Mouse (Mus musculus): Measurements from ENCODE around the gene Chst11. TPM values are rescaled to one million over a fixed set of nuclear protein-coding genes. Genes with fewer than 3 reads are reported as not detected.
A peak's percentile ranks its signal among the peaks of the same experiment; 100 is the strongest.

Gene Chst11
- polyA plus RNA-seq, 1 experiment: 5.2 TPM

- H3K4me1 ChIP-seq (ENCODE audit: control insufficient read depth, insufficient read depth, low read length): no peaks in the 10 kb centered on the region
- H3K27me3 ChIP-seq (ENCODE audit: control insufficient read depth, insufficient read depth, low read length, poor library complexity, severe bottlenecking): no peaks in the 10 kb centered on the region
- TF ChIP-seq CTCF (IDR thresholded peaks at IDR 0.05; ENCODE audit: low read depth, low read length) (no peak), POLR2A (IDR thresholded peaks at IDR 0.05; ENCODE audit: insufficient read depth, low read length) (no peak), EP300 (IDR thresholded peaks at IDR 0.05; ENCODE audit: insufficient read depth, low read depth, low read length) (no peak)
- no peaks in the 10 kb centered on the region for H3K9me3 ChIP-seq (replicated peaks; ENCODE audit: control insufficient read depth, insufficient read depth, low read length, poor library complexity, severe bottlenecking)
- H3K4me3 ChIP-seq (ENCODE audit: low read depth, low read length): no peak overlapping the region
- no peaks in the 10 kb centered on the region for H3K36me3 ChIP-seq (ENCODE audit: control insufficient read depth, insufficient read depth, low read length, poor library complexity, severe bottlenecking)
- no peak overlapping the region for H3K9ac ChIP-seq (ENCODE audit: low read depth, poor library complexity, severe bottlenecking)
- H3K27ac ChIP-seq (ENCODE audit: insufficient read depth, low read length): no peak overlapping the region
Measured at GRCm38 (mm10) chr10:83218778-83219177, 233.5 kb downstream of the Chst11 start.

GRCm38 (mm10) chr10:83219729-83220128, 234.4 kb downstream of the Chst11 start:
- Histone ChIP-seq H3K9ac (ENCODE audit: low read depth, poor library complexity, severe bottlenecking) (no peak overlapping the region), H3K36me3 (ENCODE audit: control insufficient read depth, insufficient read depth, low read length, poor library complexity, severe bottlenecking) (no peaks in the 10 kb centered on the region), H3K27me3 (ENCODE audit: control insufficient read depth, insufficient read depth, low read length, poor library complexity, severe bottlenecking) (no peaks in the 10 kb centered on the region), H3K4me1 (ENCODE audit: control insufficient read depth, insufficient read depth, low read length) (no peaks in the 10 kb centered on the region), H3K9me3 (replicated peaks; ENCODE audit: control insufficient read depth, insufficient read depth, low read length, poor library complexity, severe bottlenecking) (no peaks in the 10 kb centered on the region), H3K4me3 (ENCODE audit: low read depth, low read length) (no peak overlapping the region), H3K27ac (ENCODE audit: insufficient read depth, low read length) (no peak overlapping the region)
- peak; percentile 62 for TF ChIP-seq CTCF (IDR thresholded peaks at IDR 0.05; ENCODE audit: low read depth, low read length)
- no peak for TF ChIP-seq EP300 (IDR thresholded peaks at IDR 0.05; ENCODE audit: insufficient read depth, low read depth, low read length)
- TF ChIP-seq POLR2A (IDR thresholded peaks at IDR 0.05; ENCODE audit: insufficient read depth, low read length): no peak

GRCm38 (mm10) chr10:83220217-83220616, 234.9 kb downstream of the Chst11 start:
- no peaks in the 10 kb centered on the region for H3K36me3 ChIP-seq (ENCODE audit: control insufficient read depth, insufficient read depth, low read length, poor library complexity, severe bottlenecking)
- no peaks in the 10 kb centered on the region for H3K4me1 ChIP-seq (ENCODE audit: control insufficient read depth, insufficient read depth, low read length)
- no peak overlapping the region for H3K9ac ChIP-seq (ENCODE audit: low read depth, poor library complexity, severe bottlenecking)
- no peak overlapping the region for H3K27ac ChIP-seq (ENCODE audit: insufficient read depth, low read length)
- H3K27me3 ChIP-seq (ENCODE audit: control insufficient read depth, insufficient read depth, low read length, poor library complexity, severe bottlenecking): no peaks in the 10 kb centered on the region
- H3K9me3 ChIP-seq (replicated peaks; ENCODE audit: control insufficient read depth, insufficient read depth, low read length, poor library complexity, severe bottlenecking): no peaks in the 10 kb centered on the region
- TF ChIP-seq EP300 (IDR thresholded peaks at IDR 0.05; ENCODE audit: insufficient read depth, low read depth, low read length): no peak
- TF ChIP-seq POLR2A (IDR thresholded peaks at IDR 0.05; ENCODE audit: insufficient read depth, low read length): no peak
- TF ChIP-seq CTCF (IDR thresholded peaks at IDR 0.05; ENCODE audit: low read depth, low read length): no peak
- H3K4me3 ChIP-seq (ENCODE audit: low read depth, low read length): no peak overlapping the region

GRCm38 (mm10) chr10:83220847-83221246, 235.5 kb downstream of the Chst11 start:
- TF ChIP-seq POLR2A (IDR thresholded peaks at IDR 0.05; ENCODE audit: insufficient read depth, low read length) (no peak), EP300 (IDR thresholded peaks at IDR 0.05; ENCODE audit: insufficient read depth, low read depth, low read length) (no peak), CTCF (IDR thresholded peaks at IDR 0.05; ENCODE audit: low read depth, low read length) (no peak)
- H3K4me3 ChIP-seq (ENCODE audit: low read depth, low read length): no peak overlapping the region
- no peak overlapping the region for H3K27ac ChIP-seq (ENCODE audit: insufficient read depth, low read length)
- H3K4me1 ChIP-seq (ENCODE audit: control insufficient read depth, insufficient read depth, low read length): no peaks in the 10 kb centered on the region
- H3K9me3 ChIP-seq (replicated peaks; ENCODE audit: control insufficient read depth, insufficient read depth, low read length, poor library complexity, severe bottlenecking): no peaks in the 10 kb centered on the region
- no peaks in the 10 kb centered on the region for H3K36me3 ChIP-seq (ENCODE audit: control insufficient read depth, insufficient read depth, low read length, poor library complexity, severe bottlenecking)
- no peak overlapping the region for H3K9ac ChIP-seq (ENCODE audit: low read depth, poor library complexity, severe bottlenecking)
- H3K27me3 ChIP-seq (ENCODE audit: control insufficient read depth, insufficient read depth, low read length, poor library complexity, severe bottlenecking): no peaks in the 10 kb centered on the region

- Histone ChIP-seq H3K4me3 (ENCODE audit: low read depth, low read length) (no peak overlapping the region), H3K27ac (ENCODE audit: insufficient read depth, low read length) (no peak overlapping the region), H3K4me1 (ENCODE audit: control insufficient read depth, insufficient read depth, low read length) (no peaks in the 10 kb centered on the region), H3K27me3 (ENCODE audit: control insufficient read depth, insufficient read depth, low read length, poor library complexity, severe bottlenecking) (no peaks in the 10 kb centered on the region), H3K36me3 (ENCODE audit: control insufficient read depth, insufficient read depth, low read length, poor library complexity, severe bottlenecking) (no peaks in the 10 kb centered on the region), H3K9ac (ENCODE audit: low read depth, poor library complexity, severe bottlenecking) (no peak overlapping the region), H3K9me3 (replicated peaks; ENCODE audit: control insufficient read depth, insufficient read depth, low read length, poor library complexity, severe bottlenecking) (no peaks in the 10 kb centered on the region)
- peak; percentile 51 for TF ChIP-seq CTCF (IDR thresholded peaks at IDR 0.05; ENCODE audit: low read depth, low read length)
- no peak for TF ChIP-seq EP300 (IDR thresholded peaks at IDR 0.05; ENCODE audit: insufficient read depth, low read depth, low read length)
Measured at GRCm38 (mm10) chr10:83224999-83225398, 239.7 kb downstream of the Chst11 start.

GRCm38 (mm10) chr10:83228626-83229025, 243.3 kb downstream of the Chst11 start:
- no peak for TF ChIP-seq CTCF (IDR thresholded peaks at IDR 0.05; ENCODE audit: low read depth, low read length)

More at GRCm38 (mm10) chr10:83228626-83229025, 243.3 kb downstream of the Chst11 start:
- Histone ChIP-seq H3K9me3 (replicated peaks; ENCODE audit: control insufficient read depth, insufficient read depth, low read length, poor library complexity, severe bottlenecking) (no peaks in the 10 kb centered on the region), H3K27ac (ENCODE audit: insufficient read depth, low read length) (no peak overlapping the region), H3K4me3 (ENCODE audit: low read depth, low read length) (no peak overlapping the region), H3K4me1 (ENCODE audit: control insufficient read depth, insufficient read depth, low read length) (no peaks in the 10 kb centered on the region), H3K36me3 (ENCODE audit: control insufficient read depth, insufficient read depth, low read length, poor library complexity, severe bottlenecking) (no peaks in the 10 kb centered on the region), H3K27me3 (ENCODE audit: control insufficient read depth, insufficient read depth, low read length, poor library complexity, severe bottlenecking) (no peaks in the 10 kb centered on the region), H3K9ac (ENCODE audit: low read depth, poor library complexity, severe bottlenecking) (no peak overlapping the region)

Measured in ES-Bruce4 (cell line).